Mouse (Mus musculus) embryonic stem cell, embryonic (primary cell): ENCODE data around the gene Wasf3.
"Not testable (repeated sequence)": the region's sequence is repeated elsewhere in the genome, so short reads cannot be mapped to it uniquely, and the experiment has no call there.

Experiments
- CTCF ChIA-PET, 4 experiments: fragments of 300-600 bp in 2 of 4; fragments of 350-600 bp in 2 of 4; sonication (Branson Sonifier 250); formaldehyde crosslinking; loops; one replicate each; lab custom pipeline; 2022; ENCODE audit warnings: inconsistent platforms in 2 of 4; lab: Charles Lee
- POLR2A ChIA-PET, 4 experiments: fragments of 300-600 bp in 2 of 4; fragments of 350-600 bp in 2 of 4; sonication (Branson Sonifier 250); formaldehyde crosslinking; loops; one replicate each; lab custom pipeline; 2022; ENCODE audit warnings: antibody characterized with exemption in 4 of 4, inconsistent platforms in 1 of 4; lab: Charles Lee

Gene Wasf3

DNA sequence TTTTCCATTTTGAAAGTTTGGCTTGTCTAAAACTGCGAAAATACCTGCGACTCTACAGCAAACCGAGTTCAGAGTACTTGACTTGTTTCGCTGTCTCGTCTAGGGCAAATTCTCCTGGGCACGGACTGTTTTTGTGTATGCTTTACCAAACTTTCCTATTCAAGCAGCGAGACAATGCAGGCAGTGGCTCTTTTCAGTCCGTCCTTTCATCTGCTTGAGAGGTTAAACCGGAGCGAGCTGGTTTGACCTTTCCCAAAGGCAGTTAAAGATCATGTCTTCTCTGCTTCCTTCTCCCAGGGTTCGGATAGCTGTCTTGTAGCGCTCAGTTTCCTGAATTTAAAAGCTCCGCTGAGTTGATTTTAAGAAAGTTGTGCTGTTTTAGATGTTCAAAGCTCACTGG, 1.2 kb downstream of the Wasf3 start:
- CTCF ChIA-PET = interaction anchor here in 3 of 4 experiments (0.5 to 1.7 kb wide), 5 partner anchors 9 to 1153 kb away, joined by 3 to 4 read pairs (median 3); no protein-coding TSS in a partner anchor

DNA sequence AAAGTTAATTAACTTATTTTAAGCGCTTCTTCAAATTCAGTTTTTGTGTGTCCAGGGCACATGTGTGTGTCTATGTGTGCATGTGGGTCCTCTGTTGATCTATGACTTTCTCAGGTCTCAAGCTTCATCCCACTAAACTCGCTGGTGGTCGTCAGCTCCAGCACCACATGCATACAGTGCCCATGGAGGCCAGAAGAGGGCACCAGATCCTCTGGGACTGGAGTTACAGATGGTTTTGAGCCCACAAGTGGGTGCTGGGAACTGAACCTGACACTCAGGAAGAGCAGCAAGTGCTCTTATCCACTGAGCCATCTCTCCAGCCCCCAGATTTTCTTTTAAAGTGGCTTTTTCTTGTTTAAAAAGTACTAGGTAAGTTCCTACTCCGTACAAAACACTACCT, 2.1 kb downstream of the Wasf3 start:
- CTCF ChIA-PET = interaction anchor here in 2 of 4 experiments (1.0 to 1.7 kb wide), 2 partner anchors 9 to 10 kb away, joined by 4 read pairs; no protein-coding TSS in a partner anchor
- POLR2A ChIA-PET = interaction anchor here in 2 of 4 experiments (1.3 to 1.9 kb wide), 4 partner anchors 9 to 26 kb away, joined by 3 to 6 read pairs (median 3); no protein-coding TSS in a partner anchor

More for the DNA sequence above, 1.2 kb downstream of the Wasf3 start:
- POLR2A ChIA-PET = interaction anchor here in 3 of 4 experiments (0.8 to 2.1 kb wide), 18 partner anchors 8 to 1182 kb away, joined by 3 to 9 read pairs (median 3); partner anchors contain the start of genes Rnf6 (in 1 of the 3) and Zkscan5 (in 1 of the 3)

DNA sequence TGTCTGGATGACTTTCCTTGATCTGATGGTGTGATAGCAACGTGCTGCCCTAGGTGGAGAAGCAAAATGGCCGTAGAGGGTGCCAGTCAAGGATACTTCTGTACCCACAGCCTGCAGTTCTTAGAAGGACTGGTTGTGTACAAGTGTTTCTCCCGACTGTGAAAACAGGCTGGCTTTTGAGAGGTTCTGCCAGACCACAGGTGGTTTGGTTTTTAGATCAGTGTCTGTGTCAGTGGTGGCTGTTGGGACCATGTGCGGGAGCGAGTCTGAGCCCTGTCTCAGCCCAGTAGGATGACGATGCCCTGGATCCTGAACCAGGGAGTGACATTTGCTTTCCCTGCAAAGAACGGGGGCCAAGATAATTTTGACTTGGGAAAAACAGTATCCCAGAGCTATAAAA, 9.8 kb downstream of the Wasf3 start:
- CTCF ChIA-PET = interaction anchor here in 1 of 4 experiments (1.2 kb wide), 1 partner anchor 10 kb away, joined by 3 read pairs; the partner anchor contains the start of gene Wasf3
- POLR2A ChIA-PET = interaction anchor here in 2 of 4 experiments (2.2 to 2.4 kb wide), 2 partner anchors 10 kb away, joined by 9 read pairs; partner anchors contain the start of gene Wasf3 (in 2 of the 2)

DNA sequence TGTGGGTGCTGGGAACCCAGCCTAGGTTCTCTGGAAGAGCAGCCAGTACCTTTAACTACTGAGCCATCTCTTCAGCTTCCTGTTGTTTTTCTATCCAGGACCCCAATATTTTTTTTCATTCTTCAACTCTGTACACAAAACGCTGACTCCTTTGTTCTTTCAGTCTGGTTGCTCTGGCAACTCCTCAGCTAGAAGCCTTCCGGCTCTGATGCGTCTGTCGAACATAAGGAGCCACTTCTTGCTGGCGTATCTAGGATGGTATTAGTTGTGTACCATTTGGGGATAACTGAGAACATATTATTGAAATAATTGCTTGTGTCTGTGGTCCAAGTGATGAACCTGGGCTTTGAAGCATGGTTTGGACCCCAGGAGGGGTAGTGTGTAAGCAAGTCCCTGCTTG, 12.5 kb downstream of the Wasf3 start:
- ChIA-PET POLR2A (interaction anchor here in 2 of 4 experiments (0.6 to 4.0 kb wide), 4 partner anchors 10 to 177 kb away, joined by 3 to 12 read pairs (median 4); partner anchors contain the start of gene Wasf3 (in 1 of the 2)), CTCF (no interaction called here)

DNA sequence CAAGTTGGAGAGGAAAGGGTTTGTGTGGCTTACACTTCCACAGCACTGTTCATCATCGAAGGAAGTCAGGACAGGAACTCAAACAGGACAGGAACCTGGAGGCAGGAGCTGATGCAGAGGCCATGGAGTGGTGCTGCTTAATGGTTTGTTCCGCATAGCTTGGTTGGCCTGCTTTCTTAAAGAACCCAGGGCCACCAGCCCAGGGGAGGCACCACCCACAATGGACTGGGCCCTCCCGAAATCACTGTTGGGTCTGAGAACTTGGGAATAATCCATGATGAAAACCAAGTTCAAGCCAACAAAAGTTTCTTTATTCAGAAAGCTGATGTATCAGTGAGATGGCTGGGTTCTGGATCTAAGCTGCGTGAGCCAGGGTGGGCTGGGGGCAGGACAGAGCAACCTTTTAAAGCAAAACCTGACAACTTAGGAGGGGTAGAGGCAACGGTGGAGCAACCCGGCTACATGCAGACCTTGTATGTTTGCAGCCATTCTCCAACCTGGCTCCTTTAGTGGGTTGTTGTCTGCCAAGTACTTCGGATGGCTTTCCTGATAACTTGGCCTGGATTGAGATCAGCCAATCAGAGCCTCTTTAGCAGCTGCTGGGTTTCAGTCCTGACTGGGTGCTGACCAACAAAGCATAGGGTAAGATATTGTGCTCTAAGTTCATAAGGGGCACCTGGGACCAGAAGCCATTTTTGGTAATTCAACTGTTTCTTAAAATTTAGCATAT, 13.8 kb downstream of the Wasf3 start:
- POLR2A ChIA-PET = interaction anchor here in 2 of 4 experiments (0.5 to 4.0 kb wide), 8 partner anchors 11 to 48 kb away, joined by 3 to 12 read pairs (median 4); partner anchors contain the start of gene Wasf3 (in 2 of the 2)
- CTCF ChIA-PET = interaction anchor here in 2 of 4 experiments (0.6 kb wide), 2 partner anchors 23 to 1118 kb away, joined by 3 to 4 read pairs; no protein-coding TSS in a partner anchor

DNA sequence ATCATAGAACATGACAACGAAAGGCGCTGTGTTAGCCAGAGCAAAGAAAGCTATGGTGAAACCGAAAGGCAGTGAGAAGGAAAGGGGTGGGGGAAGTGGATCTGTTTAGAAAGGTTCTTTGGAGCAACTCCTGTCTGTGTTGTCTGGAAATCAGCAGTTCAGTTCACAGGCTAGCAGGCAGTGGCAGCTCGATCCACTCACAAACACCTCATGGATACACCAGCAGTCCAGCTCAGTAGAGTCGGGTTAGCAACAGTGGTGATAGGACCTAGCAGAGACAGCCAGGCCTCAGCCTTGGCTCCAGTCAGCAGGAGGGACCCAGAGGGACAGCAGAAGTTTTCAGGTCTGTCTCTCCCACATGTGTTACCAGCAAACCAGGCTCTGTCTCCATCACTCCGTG, 16.2 kb downstream of the Wasf3 start:
- CTCF ChIA-PET = not testable (repeated sequence)
- POLR2A ChIA-PET = interaction anchor here in 1 of 4 experiments (1.2 kb wide), 2 partner anchors 9 to 15 kb away, joined by 3 to 4 read pairs; no protein-coding TSS in a partner anchor

DNA sequence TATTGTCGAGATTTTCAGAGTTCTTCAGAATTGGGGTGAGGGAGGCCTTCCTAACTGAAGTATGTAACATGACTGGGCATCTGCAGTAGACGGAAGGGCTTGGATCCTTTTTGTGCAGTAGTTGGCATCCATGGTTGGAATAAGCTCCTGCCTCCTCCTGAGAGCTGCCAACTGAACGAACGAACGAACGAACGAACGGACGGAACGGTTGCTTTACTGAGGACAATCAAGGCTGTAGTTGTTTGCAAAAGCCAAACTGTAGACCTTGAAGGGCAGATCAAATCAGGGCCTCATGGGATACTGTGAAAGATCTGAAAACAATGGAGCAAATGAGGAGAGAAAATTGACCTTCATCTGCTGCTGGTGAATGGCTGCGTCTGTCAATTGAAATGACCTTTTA, 17.5 kb downstream of the Wasf3 start:
- POLR2A ChIA-PET = interaction anchor here in 1 of 4 experiments (1.1 kb wide), 1 partner anchor 14 kb away, joined by 5 read pairs; no protein-coding TSS in a partner anchor
- CTCF ChIA-PET = no interaction called here

DNA sequence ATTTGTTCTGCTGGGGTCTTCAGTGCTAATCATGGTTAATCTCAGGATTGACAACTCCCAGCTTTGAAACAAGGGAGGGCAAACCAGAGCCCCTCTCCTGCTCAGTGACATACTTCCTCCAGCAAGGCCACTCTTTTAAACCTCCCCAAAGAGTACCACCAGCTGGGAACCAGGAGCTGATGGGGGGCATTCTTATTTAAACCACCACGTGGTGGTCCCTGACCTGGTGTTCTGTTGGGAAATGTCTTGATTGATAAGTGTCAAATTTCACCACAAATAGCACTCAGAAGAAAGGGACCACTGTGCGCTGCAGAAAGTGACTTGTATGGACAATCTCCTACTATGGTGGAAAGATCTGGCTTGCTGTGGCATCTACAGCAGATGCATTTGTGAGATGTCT, 19.1 kb downstream of the Wasf3 start:
- ChIA-PET CTCF (no interaction called here), POLR2A (interaction anchor here in 2 of 4 experiments (0.7 to 1.8 kb wide), 6 partner anchors 10 to 440 kb away, joined by 3 to 8 read pairs (median 4); no protein-coding TSS in a partner anchor)

DNA sequence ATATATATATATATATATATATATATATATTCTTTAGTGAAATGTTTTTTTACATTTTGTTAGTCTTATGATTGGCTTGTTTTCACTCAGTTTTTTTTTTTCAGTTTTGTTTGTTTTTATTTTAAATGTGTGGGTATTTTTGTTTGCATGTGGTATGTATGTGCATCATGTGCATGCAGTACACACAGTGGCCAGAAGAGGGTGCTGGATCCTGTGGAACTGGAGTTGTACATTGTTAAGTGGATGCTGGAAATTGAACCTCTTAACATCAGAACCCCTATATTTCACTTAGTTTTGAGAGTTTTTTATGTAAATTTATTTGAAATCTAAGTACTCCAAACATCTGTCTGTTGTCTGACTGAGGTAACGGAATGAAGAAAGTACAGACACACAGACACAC, 21.3 kb downstream of the Wasf3 start:
- ChIA-PET CTCF (interaction anchor here in 1 of 4 experiments (0.5 to 1.0 kb wide), 2 partner anchors 13 to 21 kb away, joined by 3 read pairs; no protein-coding TSS in a partner anchor), POLR2A (no interaction called here)

DNA sequence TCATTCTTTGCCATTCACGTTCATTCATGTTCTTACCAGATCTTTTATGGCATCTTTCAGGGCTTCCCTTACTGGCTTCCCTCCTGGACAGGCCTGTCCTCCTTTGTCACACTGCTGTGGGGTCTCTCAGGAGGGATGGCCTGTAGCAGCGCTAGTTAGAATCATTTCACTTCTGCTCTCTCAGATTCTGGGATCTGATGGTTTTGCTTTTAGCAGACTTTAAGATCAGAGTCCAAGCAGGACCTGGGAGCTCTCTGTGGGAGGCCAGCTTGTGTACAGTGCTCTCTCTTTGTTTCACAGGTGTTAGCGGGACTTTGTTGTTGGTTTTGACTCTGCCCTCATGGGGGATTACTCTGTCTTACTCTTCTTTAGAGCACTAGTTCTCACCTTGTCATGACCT, 23.0 kb downstream of the Wasf3 start:
- POLR2A ChIA-PET = interaction anchor here in 1 of 4 experiments (2.0 to 2.6 kb wide), 3 partner anchors 11 to 19 kb away, joined by 6 to 12 read pairs (median 11); no protein-coding TSS in a partner anchor
- CTCF ChIA-PET = interaction anchor here in 1 of 4 experiments (0.7 kb wide), 1 partner anchor 1094 kb away, joined by 3 read pairs; no protein-coding TSS in a partner anchor

DNA sequence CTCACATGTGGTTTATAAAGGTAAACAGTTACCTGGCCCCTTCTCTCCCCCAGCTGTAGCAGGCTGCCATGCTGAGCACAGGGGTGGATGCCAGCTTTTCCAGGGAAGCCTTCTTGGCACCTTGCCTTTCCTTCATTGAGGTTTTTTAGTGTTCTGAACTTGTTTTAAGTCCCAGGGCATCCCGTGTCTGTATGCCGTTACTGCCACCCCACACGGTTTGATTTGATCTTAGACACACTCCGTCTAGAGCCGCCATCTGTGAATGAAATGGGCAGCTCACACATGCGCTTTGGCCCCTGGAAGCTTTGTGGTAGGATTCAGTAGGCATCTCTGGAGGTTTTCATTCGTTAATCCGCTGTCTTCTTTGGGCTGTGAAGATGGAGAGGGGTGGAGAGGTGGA, 23.8 kb downstream of the Wasf3 start:
- POLR2A ChIA-PET = interaction anchor here in 2 of 4 experiments (1.5 to 2.6 kb wide), 6 partner anchors 10 to 18 kb away, joined by 3 to 12 read pairs (median 6); no protein-coding TSS in a partner anchor
- CTCF ChIA-PET = interaction anchor here in 2 of 4 experiments (0.7 to 0.9 kb wide), 2 partner anchors 12 to 1093 kb away, joined by 3 to 4 read pairs; no protein-coding TSS in a partner anchor

DNA sequence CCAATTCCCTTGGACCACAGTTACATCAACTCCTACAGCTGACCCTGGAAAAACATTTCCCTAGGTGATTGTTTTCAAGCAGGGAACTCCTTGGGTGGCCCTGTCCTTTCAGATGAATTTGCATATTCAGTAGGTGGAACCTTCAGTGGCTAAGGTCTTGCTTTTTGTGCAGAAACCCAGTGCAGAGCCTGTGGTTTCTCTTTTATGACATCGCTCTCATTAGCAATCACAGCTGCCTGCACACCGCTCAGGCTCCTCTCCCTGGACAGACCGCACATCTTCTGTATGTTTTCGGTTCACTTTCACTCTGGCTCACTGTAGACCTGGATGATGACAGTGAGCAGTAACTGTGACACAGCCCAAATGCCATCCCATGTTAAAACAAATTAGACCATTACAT, 26.0 kb downstream of the Wasf3 start:
- CTCF ChIA-PET = no interaction called here
- POLR2A ChIA-PET = interaction anchor here in 2 of 4 experiments (0.9 to 1.6 kb wide), 7 partner anchors 14 to 190 kb away, joined by 3 to 6 read pairs (median 3); partner anchors contain the start of gene Wasf3 (in 1 of the 2)

DNA sequence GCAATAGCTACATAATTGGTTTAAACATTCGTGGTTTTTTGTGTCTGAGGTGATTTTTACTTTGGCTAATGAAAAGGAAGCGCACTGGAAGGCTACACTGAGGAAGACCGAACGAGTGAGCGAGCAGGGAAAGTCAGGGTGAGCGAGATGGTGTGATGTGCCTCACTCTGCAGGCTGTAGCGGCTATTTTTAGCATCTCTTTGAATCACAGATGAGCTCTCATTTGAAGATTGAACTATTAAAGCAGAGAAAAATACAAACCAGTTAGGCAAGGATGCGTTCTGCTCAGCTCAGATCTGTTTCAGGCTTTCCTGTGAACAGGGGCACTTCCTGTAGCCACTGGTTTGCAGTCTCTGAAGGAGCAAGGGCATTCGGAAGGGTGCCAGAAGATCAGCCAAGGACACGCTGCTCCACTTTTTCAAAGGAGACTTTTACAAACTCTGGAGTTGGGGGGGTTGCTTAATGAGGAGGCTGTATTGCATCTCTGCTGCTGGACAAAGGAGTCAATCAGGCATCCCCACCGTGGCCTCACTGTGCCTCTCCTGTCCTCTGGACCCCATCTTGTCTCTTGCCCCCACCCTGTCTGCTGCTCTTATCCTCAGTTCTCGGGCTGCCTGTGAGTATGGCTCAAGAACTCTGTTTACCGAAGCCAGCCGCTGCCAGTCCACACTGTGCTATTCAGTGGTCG, 28.1 kb downstream of the Wasf3 start:
- ChIA-PET POLR2A (interaction anchor here in 1 of 4 experiments (0.9 to 1.0 kb wide), 2 partner anchors 8 to 10 kb away, joined by 3 to 4 read pairs; no protein-coding TSS in a partner anchor), CTCF (interaction anchor here in 1 of 4 experiments (1.3 kb wide), 1 partner anchor 9 kb away, joined by 3 read pairs; no protein-coding TSS in a partner anchor)

DNA sequence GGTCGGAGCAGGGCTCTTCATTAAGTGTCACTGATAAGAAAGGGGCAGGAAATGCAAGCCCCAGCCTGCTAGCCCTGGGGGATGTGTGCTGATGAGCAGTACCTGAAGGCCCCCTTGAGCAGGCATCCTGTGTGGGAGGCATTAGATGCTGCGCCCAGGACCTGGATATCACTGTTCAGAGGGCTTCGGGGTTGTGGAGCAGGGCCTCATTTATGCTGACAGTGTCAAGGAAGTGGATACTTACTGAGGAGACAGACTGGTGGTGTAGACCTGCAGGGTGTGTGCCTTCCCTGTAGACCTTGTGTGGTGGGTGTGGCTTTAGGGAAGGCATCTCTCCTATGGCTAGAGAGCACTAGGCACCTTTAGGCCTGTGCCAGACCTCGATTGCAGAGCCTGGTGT, 29.8 kb downstream of the Wasf3 start:
- ChIA-PET POLR2A (interaction anchor here in 2 of 4 experiments (0.7 to 1.2 kb wide), 5 partner anchors 10 to 415 kb away, joined by 3 to 4 read pairs (median 3); no protein-coding TSS in a partner anchor), CTCF (no interaction called here)

DNA sequence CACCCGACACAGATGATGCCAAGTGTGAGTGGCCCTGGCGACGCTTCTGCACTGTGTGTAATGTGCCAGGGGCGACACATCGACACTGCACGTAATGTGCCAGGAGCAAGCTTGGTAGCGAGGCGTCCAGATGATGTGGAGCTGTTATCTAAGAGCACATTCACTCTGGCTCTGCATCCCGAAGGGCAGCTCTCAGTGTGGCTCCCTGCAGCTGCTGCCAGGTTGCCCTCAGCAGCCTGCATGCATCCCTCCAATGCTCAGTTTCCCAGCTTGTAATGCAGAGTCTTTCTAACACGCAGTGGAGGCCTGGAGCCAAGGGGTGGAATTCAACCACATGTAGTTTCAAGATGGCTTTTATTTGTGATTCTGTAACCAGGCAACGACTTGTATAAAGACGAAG, 30.4 kb downstream of the Wasf3 start:
- ChIA-PET POLR2A (interaction anchor here in 2 of 4 experiments (0.7 to 1.9 kb wide), 5 partner anchors 10 to 29 kb away, joined by 3 to 7 read pairs (median 3); no protein-coding TSS in a partner anchor), CTCF (no interaction called here)

DNA sequence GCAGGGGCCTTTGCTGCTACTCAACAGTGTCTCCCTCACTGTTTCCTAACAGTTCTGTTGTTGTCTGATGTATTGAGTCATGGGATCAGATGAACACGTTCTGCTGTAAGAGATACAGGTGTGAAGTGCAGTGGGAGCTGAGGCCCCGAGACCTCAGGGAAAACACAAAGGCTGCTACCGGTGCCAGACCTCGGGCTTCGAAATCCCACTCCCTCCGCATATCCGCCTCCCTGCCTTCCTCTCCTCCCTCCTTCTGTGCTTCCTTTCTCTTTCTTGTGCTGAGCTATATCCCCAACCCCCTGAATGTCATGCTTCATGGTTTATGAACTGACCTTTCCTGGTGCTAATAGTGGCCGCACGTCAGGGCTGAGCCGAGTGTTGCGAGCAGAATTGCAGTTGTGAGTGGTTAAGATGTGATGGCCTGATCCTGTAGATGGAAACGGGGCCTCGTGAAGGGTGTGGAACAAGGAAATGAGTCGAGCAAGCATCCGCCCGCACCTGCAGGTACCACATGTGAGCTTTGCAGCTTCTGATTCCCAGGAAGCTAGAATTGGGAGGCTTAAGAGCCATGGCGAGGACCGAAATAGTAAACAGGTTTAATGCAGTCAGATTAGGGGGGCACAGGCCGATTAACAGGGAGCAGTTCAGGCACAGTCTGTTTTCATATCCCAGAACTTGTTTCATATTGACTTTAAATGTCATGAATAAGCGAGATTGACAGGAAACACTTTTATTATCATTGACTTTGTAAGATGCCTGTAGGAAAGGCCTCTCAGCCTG, 31.7 kb downstream of the Wasf3 start:
- ChIA-PET POLR2A (interaction anchor here in 2 of 4 experiments (0.6 to 1.9 kb wide), 4 partner anchors 15 to 1364 kb away, joined by 3 to 7 read pairs (median 4); no protein-coding TSS in a partner anchor), CTCF (no interaction called here)

DNA sequence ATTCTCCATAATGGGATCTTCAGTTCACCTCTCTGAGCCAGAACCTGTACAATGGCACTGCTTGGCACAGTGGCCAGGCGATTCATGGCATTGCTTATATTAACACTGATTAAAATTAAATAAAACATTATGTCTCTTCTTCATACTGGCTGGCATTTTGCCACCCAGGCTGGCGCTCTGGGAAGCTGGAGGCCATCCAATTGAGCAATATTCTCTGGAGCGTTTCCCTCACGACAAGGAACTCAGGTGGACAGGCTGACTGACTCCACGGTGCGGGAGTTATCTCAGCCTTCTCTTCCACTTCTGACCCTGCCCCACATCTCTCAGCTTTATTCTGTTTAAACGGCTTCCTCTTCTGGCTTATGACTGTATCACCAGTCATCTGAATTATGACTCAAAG, 33.3 kb downstream of the Wasf3 start:
- CTCF ChIA-PET = interaction anchor here in 1 of 4 experiments (0.6 kb wide), 1 partner anchor 869 kb away, joined by 9 read pairs; no protein-coding TSS in a partner anchor
- POLR2A ChIA-PET = interaction anchor here in 2 of 4 experiments (0.6 to 0.7 kb wide), 2 partner anchors 33 to 1129 kb away, joined by 3 read pairs; no protein-coding TSS in a partner anchor
